Mouse (Mus musculus) hindbrain, embryonic 16.5 days (tissue): ENCODE measurements around the gene Tmem185b. TPM values are rescaled to one million over a fixed set of nuclear protein-coding genes. Genes with fewer than 3 reads are reported as not detected.
A peak's percentile ranks its signal among the peaks of the same experiment; 100 is the strongest.

Source experiments
- ATAC-seq: fragments of 200-750 bp; cut with Nextera tagmentation; 2 replicates; pipeline ENCODE4 v1.8.0; 2017; ENCODE audit warnings: moderate TSS enrichment, moderate library complexity
- H3K27ac ChIP-seq: fragments of 300-500 bp; sonication (generic); 2 replicates; pipeline ENCODE4 v1.5.1; 2014; ENCODE audit warnings: low read depth, mild to moderate bottlenecking, control low read depth, low read length, moderate library complexity
- H3K27me3 ChIP-seq: fragments of 300-500 bp; sonication (generic); replicated peaks from 2 replicates; pipeline ENCODE4 v1.6.1; 2014; ENCODE audit warnings: low read length; ENCODE audit not compliant: control insufficient read depth, insufficient read depth
- H3K36me3 ChIP-seq: fragments of 300-500 bp; sonication (generic); 2 replicates; pipeline ENCODE4 v1.6.1; 2014; ENCODE audit warnings: mild to moderate bottlenecking, low read length, moderate library complexity, mixed read lengths; ENCODE audit not compliant: control insufficient read depth, insufficient read depth
- H3K4me1 ChIP-seq: fragments of 300-500 bp; sonication (generic); 2 replicates; pipeline ENCODE4 v1.6.1; 2014; ENCODE audit warnings: low read depth, low read length; ENCODE audit not compliant: control insufficient read depth, insufficient read depth
- H3K4me2 ChIP-seq: fragments of 300-500 bp; sonication (generic); 2 replicates; pipeline ENCODE4 v1.6.1; 2014; ENCODE audit warnings: mild to moderate bottlenecking, low read length, control low read depth, moderate library complexity
- H3K4me3 ChIP-seq: fragments of 300-500 bp; sonication (generic); 2 replicates; pipeline ENCODE4 v1.5.1; 2014; ENCODE audit warnings: mild to moderate bottlenecking, low read length, control low read depth, moderate library complexity
- H3K9ac ChIP-seq: fragments of 300-500 bp; sonication (generic); 2 replicates; pipeline ENCODE4 v1.6.1; 2014; ENCODE audit warnings: low read depth, mild to moderate bottlenecking, control low read depth, low read length, moderate library complexity
- H3K9me3 ChIP-seq: fragments of 300-500 bp; sonication (generic); 2 replicates; pipeline ENCODE4 v1.6.1; 2014; ENCODE audit warnings: mild to moderate bottlenecking, low read length, moderate library complexity; ENCODE audit not compliant: control insufficient read depth
- WGBS: fragments of 180-500 bp; shearing (Covaris S2); extraction: QIAGEN DNeasy Blood & Tissue Kit; methylation state at CpG from one replicate; pipeline ENCODE4 v1.1.7; 2014; 5-methylcytosine and 5-hydroxymethylcytosine counted together
- polyA plus RNA-seq: library from polyadenylated mRNA; unstranded; fragments of >200 nt; fragmentation: Nextera tagmentation; extraction: Ambion mirVana; gene quantifications from 2 replicates; pipeline ENCODE4 v1.2.1, GENCODE M21; 2015

Gene Tmem185b
- polyA plus RNA-seq, 1 experiment from 2014 or later = 17.3 TPM

DNA sequence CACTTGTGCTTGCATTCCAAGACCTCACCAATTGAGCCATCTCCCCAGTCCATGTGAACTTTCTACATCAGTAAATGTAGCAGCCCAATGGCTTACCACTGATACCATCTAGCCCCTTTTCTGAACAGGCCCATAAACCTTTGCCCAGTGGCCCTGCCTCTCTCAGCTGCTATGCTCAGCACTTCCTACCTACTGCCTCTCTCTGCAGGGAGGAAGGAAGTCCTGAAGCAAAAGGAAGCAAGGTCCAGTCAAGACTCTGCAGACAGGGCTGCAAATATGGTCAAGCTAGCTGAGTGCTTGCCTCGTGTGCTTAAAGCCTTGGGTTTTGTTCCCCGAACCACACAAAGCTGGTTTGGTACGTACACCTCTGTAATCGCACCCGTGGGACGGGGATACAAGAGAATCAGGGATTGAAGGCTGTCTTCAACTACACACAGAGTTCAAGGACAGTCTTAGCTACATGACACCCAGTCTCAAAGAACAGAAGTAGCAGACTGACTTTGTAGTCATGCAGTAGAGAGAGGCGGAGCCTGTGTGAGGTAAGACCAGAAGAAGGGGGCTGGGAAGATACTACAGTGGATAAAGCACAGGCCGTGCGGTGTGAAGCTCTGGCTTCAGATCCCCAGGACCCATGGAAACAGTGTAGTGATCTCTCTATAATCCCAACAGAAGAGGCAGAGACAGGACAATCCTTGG is 27.3 kb upstream of the Tmem185b start:
- WGBS = 89% methylated on average over 9 of the region's 9 CpGs
- no peak overlapping the region for H3K4me2 ChIP-seq
- no peak overlapping the region for H3K27ac ChIP-seq
- H3K36me3 ChIP-seq = 0 out of 2 replicates have a peak, but pooled peaks cover 2% of the 10 kb centered on the region
- no peak overlapping the region for H3K9ac ChIP-seq
- H3K4me3 ChIP-seq = no peak overlapping the region
- no peak for ATAC-seq
- peaks cover 11% of the 10 kb centered on the region for H3K4me1 ChIP-seq
- no peaks in the 10 kb centered on the region for H3K9me3 ChIP-seq
- H3K27me3 ChIP-seq = no peaks in the 10 kb centered on the region

GRCm38 (mm10) chr1:119499456-119499855 is 26.5 kb upstream of the Tmem185b start:
- WGBS = 91% methylated on average over 10 of the region's 10 CpGs
- no peaks in the 10 kb centered on the region for H3K27me3 ChIP-seq
- H3K4me2 ChIP-seq = no peak overlapping the region
- no peak overlapping the region for H3K27ac ChIP-seq
- H3K9me3 ChIP-seq = no peaks in the 10 kb centered on the region
- peaks cover 13% of the 10 kb centered on the region for H3K4me1 ChIP-seq
- no peak overlapping the region for H3K9ac ChIP-seq
- no peak overlapping the region for H3K4me3 ChIP-seq
- H3K36me3 ChIP-seq = 0 out of 2 replicates have a peak, but pooled peaks cover 2% of the 10 kb centered on the region
- ATAC-seq = no peak

DNA sequence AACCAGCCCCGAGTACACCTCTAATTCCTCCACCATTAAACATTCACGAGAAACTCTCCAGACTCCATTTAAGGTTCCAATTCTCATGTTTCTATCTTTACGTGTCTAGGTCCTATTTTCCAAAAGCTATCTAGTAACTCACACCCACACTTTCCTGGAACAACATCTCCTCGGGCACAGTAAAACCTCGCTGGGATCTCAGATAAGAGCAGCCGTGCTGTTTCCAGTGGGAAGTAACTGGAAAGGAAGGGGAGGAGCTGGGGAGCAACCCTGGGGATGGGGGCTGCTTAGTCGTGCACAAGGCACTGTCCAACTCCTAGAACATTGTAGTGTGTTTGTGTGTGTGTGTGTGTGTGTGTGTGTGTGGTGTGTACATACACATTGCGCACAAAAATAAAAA is 24.1 kb upstream of the Tmem185b start:
- no peak overlapping the region for H3K4me2 ChIP-seq
- H3K4me3 ChIP-seq = no peak overlapping the region
- H3K9me3 ChIP-seq = no peaks in the 10 kb centered on the region
- no peak overlapping the region for H3K27ac ChIP-seq
- H3K36me3 ChIP-seq = 0 out of 2 replicates have a peak, but pooled peaks cover 2% of the 10 kb centered on the region
- WGBS = 84% methylated on average over 8 of the region's 8 CpGs
- H3K27me3 ChIP-seq = no peaks in the 10 kb centered on the region
- ATAC-seq = no peak
- H3K4me1 ChIP-seq = peaks cover 14% of the 10 kb centered on the region
- H3K9ac ChIP-seq = no peak overlapping the region

DNA sequence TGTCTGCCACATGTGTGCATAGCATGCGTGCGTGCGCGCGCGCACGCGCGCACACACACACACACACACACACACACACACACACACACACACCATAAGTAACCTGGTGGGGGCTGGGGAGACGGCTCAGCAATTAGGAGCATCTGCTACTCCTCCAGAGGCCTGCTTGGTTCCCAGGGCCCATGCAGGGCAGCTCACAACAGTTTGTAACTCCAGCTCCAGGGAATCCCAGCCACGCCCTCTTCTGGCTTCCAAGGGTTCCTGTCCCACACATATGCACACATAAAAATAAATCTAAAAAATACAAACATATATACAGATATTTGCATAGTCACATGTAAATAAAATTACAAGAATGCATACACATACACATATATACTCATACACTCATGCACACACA is 23.2 kb upstream of the Tmem185b start:
- no peak for ATAC-seq
- Histone ChIP-seq H3K4me2 (peak overlapping the region; percentile 74), H3K27ac (no peak overlapping the region), H3K36me3 (0 out of 2 replicates have a peak, but pooled peaks cover 2% of the 10 kb centered on the region), H3K27me3 (no peaks in the 10 kb centered on the region), H3K4me3 (peak overlapping the region; percentile 66; the same call in 1 of the 2 replicates), H3K4me1 (peaks cover 14% of the 10 kb centered on the region), H3K9me3 (no peaks in the 10 kb centered on the region), H3K9ac (no peak overlapping the region)
- 88% methylated on average over 11 of the region's 11 CpGs for WGBS

GRCm38 (mm10) chr1:119503181-119503580 is 22.8 kb upstream of the Tmem185b start:
- peak overlapping the region; percentile 66 for H3K4me3 ChIP-seq
- no peak overlapping the region for H3K27ac ChIP-seq
- H3K36me3 ChIP-seq = 0 out of 2 replicates have a peak, but pooled peaks cover 2% of the 10 kb centered on the region
- ATAC-seq = no peak
- WGBS = 82% methylated on average over 3 of the region's 3 CpGs
- peak overlapping the region; percentile 25; the same call in 1 of the 2 replicates for H3K9ac ChIP-seq
- no peaks in the 10 kb centered on the region for H3K27me3 ChIP-seq
- H3K4me2 ChIP-seq = peak overlapping the region; percentile 74
- H3K4me1 ChIP-seq = peaks cover 14% of the 10 kb centered on the region
- H3K9me3 ChIP-seq = no peaks in the 10 kb centered on the region

- no peak overlapping the region for H3K27ac ChIP-seq
- peak overlapping the region; percentile 78 for H3K9ac ChIP-seq
- peak overlapping the region; percentile 74 for H3K4me2 ChIP-seq
Measured at GRCm38 (mm10) chr1:119503808-119504207, 22.2 kb upstream of the Tmem185b start.

DNA sequence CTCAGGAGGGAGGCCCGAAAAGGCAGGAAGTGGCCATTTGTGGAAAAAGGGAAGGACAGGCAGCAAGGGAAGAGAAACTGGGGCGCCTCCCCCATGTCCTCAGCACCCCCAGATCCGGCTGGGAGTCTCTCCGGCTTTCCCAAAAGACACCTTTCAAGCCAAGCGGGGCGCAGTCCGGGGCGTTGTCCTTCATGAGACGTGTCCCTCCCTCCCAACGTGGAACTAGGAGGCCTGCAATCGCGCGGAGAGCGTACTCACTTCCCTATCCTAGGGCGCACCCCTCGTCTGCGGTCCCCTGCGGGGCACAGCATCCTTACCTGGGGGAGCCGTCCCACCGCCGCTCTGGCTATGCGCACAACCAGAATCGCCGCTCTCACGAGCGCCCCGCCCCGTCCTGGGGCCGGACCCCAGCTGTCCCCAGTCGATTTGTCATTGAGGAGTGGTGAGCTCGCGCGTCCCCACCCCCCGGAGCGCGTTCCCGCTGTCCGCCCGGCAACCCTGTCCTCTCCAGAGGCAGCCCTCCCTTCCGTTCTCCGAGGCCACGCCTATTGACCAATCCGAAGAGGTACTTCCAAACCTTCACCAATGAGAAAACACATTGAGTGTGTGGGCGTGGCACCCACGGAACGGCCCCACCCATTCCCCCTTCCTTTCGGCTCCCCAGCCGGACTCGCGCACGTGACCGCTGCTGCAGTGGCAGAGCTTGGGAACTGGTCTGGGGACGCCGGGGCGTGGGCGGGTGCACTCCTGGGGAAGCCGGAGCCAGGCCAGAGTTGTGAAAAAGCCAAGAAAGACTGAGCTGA is 21.5 kb upstream of the Tmem185b start, which contains the start of gene Ralb:
Gene Ralb (minus strand): TSS at position 535 of the 803 bp plus-strand sequence.
- Histone ChIP-seq H3K9ac (peak within 1 kb of the TSS; percentile 78), H3K4me1 (peaks cover 14% of the 10 kb centered on the region), H3K9me3 (no peaks in the 10 kb centered on the region), H3K4me3 (peak within 1 kb of the TSS; percentile 66), H3K27ac (peak within 1 kb of the TSS; percentile 55; the same call in 1 of the 2 replicates), H3K4me2 (peak within 1 kb of the TSS; percentile 74), H3K36me3 (0 out of 2 replicates have a peak, but pooled peaks cover 2% of the 10 kb centered on the region), H3K27me3 (no peaks in the 10 kb centered on the region)
- ATAC-seq = peak; percentile 98
- under 1% methylated on average over 53 of the region's 57 CpGs for WGBS

More at GRCm38 (mm10) chr1:119503808-119504207, 22.2 kb upstream of the Tmem185b start:
- Histone ChIP-seq H3K4me1 (peaks cover 14% of the 10 kb centered on the region), H3K9me3 (no peaks in the 10 kb centered on the region), H3K4me3 (peak overlapping the region; percentile 66), H3K27me3 (no peaks in the 10 kb centered on the region), H3K36me3 (0 out of 2 replicates have a peak, but pooled peaks cover 2% of the 10 kb centered on the region)
- ATAC-seq = no peak
- 23% methylated on average over 5 of the region's 5 CpGs for WGBS

- Histone ChIP-seq H3K4me3 (no peak overlapping the region), H3K9me3 (no peaks in the 10 kb centered on the region), H3K9ac (no peak overlapping the region), H3K4me1 (peaks cover 14% of the 10 kb centered on the region), H3K36me3 (no peaks in the 10 kb centered on the region), H3K4me2 (no peak overlapping the region), H3K27ac (no peak overlapping the region), H3K27me3 (no peaks in the 10 kb centered on the region)
- WGBS = 92% methylated on average over 3 of the region's 3 CpGs
- no peak for ATAC-seq
Measured at GRCm38 (mm10) chr1:119505951-119506350, 20.0 kb upstream of the Tmem185b start.

DNA sequence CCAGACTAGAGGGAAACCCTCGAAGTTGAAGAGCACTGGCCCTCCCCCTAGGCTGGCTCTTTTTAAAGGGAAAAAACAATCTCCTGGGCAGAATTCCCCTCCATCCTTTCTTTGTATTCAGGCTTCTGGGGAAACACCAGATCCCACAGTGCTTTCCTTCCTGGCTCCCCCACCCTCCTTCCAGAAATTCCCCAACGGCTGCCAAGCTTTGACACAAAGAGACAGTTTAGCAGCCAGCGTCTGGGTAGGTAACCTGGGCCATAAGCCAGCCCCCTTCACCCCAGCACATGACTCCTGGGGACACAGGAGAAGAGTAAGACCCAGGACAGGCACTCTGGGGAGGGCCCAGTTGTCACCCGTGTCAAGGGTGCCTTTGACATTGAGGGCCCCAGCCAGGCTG is 17.4 kb upstream of the Tmem185b start:
- Histone ChIP-seq H3K4me1 (peaks cover 8% of the 10 kb centered on the region), H3K9ac (no peak overlapping the region), H3K9me3 (no peaks in the 10 kb centered on the region), H3K27me3 (no peaks in the 10 kb centered on the region), H3K36me3 (no peaks in the 10 kb centered on the region), H3K4me3 (no peak overlapping the region), H3K4me2 (no peak overlapping the region), H3K27ac (no peak overlapping the region)
- 35% methylated on average over 4 of the region's 4 CpGs for WGBS
- ATAC-seq = no peak
